Mouse (Mus musculus) intestine, embryonic 14.5 days (tissue): Measurements from ENCODE around the gene Dhrs13. TPM values are rescaled to one million over a fixed set of nuclear protein-coding genes. Genes with fewer than 3 reads are reported as not detected.
"Not testable (repeated sequence)": the region's sequence is repeated elsewhere in the genome, so short reads cannot be mapped to it uniquely, and the experiment has no call there.

Source experiments
- ATAC-seq: fragments of 200-750 bp; cut with Nextera tagmentation; replicated peaks from 2 replicates; pipeline ENCODE4 v1.8.0; 2017; ENCODE audit warnings: low read depth, moderate number of reproducible peaks, moderate TSS enrichment, moderate library complexity; ENCODE audit not compliant: low FRiP score, low TSS enrichment
- DNase-seq: peaks from one replicate; pipeline ENCODE4 v3.0.0-alpha.2; 2018; ENCODE audit warnings: low spot score
- H3K27ac ChIP-seq: fragments of 300-500 bp; sonication (generic); 2 replicates; pipeline ENCODE4 v1.5.1; 2014; ENCODE audit warnings: low read depth, mild to moderate bottlenecking, control low read depth
- H3K27me3 ChIP-seq: fragments of 300-500 bp; sonication (generic); replicated peaks from 2 replicates; pipeline ENCODE4 v1.6.1; 2014; ENCODE audit warnings: low read length, control low read depth; ENCODE audit not compliant: control insufficient read depth, insufficient read depth
- H3K36me3 ChIP-seq: fragments of 300-500 bp; sonication (generic); 2 replicates; pipeline ENCODE4 v1.6.1; 2014; ENCODE audit warnings: low read length, control low read depth; ENCODE audit not compliant: control insufficient read depth, insufficient read depth
- H3K4me1 ChIP-seq: fragments of 300-500 bp; sonication (generic); replicated peaks from 2 replicates; pipeline ENCODE4 v1.6.1; 2014; ENCODE audit warnings: low read length, control low read depth, mixed read lengths; ENCODE audit not compliant: control insufficient read depth, insufficient read depth
- H3K4me2 ChIP-seq: fragments of 300-500 bp; sonication (generic); 2 replicates; pipeline ENCODE4 v1.6.1; 2014; ENCODE audit warnings: low read length
- H3K4me3 ChIP-seq: fragments of 300-500 bp; sonication (generic); 2 replicates; pipeline ENCODE4 v1.5.1; 2014; ENCODE audit warnings: low read depth, low read length, control low read depth, mixed read lengths
- H3K9ac ChIP-seq: fragments of 300-500 bp; sonication (generic); 2 replicates; pipeline ENCODE4 v1.6.1; 2014; ENCODE audit warnings: mild to moderate bottlenecking, low read length
- H3K9me3 ChIP-seq: fragments of 300-500 bp; sonication (generic); 2 replicates; pipeline ENCODE4 v1.6.1; 2016; ENCODE audit warnings: low read length, control low read depth; ENCODE audit not compliant: control insufficient read depth
- WGBS: fragments of 180-500 bp; shearing (Covaris S2); extraction: QIAGEN DNeasy Blood & Tissue Kit; methylation state at CpG from one replicate; pipeline ENCODE4 v1.1.7; 2014; 5-methylcytosine and 5-hydroxymethylcytosine counted together
- polyA plus RNA-seq: library from polyadenylated mRNA; unstranded; fragments of >200 nt; fragmentation: Nextera tagmentation; extraction: Ambion mirVana; gene quantifications from 2 replicates; pipeline ENCODE4 v1.2.1, GENCODE M21; 2014

Dhrs13 gene
- polyA plus RNA-seq, 1 experiment from 2014 or later = 24.6 TPM

DNA sequence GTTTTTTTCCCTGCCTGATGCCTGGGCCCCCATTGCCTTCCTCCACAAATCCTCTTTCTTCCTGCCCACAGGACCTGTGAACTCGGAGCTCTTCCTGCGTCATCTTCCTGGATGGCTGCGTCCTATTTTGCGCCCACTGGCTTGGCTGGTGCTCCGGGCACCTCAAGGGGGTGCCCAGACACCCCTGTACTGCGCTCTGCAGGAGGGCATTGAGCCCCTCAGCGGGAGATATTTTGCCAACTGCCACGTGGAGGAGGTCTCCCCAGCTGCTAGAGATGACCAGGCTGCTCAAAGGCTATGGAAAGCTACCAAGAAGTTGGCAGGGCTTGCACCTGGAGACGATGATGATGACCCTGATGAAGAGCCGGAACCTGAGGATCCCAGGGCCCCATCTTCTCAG lies 4.7 kb downstream of the Dhrs13 start:
- Histone ChIP-seq H3K36me3 (peaks cover 5% of the 10 kb centered on the region; the same call in 1 of the 2 replicates), H3K4me3 (no peak overlapping the region), H3K27ac (no peak overlapping the region), H3K9ac (no peak overlapping the region), H3K9me3 (no peaks in the 10 kb centered on the region), H3K4me2 (no peak overlapping the region), H3K4me1 (peaks cover 13% of the 10 kb centered on the region), H3K27me3 (no peaks in the 10 kb centered on the region)
- ATAC-seq (no peak), DNase-seq (no peak)
- 82% methylated on average over 10 of the region's 10 CpGs for WGBS

DNA sequence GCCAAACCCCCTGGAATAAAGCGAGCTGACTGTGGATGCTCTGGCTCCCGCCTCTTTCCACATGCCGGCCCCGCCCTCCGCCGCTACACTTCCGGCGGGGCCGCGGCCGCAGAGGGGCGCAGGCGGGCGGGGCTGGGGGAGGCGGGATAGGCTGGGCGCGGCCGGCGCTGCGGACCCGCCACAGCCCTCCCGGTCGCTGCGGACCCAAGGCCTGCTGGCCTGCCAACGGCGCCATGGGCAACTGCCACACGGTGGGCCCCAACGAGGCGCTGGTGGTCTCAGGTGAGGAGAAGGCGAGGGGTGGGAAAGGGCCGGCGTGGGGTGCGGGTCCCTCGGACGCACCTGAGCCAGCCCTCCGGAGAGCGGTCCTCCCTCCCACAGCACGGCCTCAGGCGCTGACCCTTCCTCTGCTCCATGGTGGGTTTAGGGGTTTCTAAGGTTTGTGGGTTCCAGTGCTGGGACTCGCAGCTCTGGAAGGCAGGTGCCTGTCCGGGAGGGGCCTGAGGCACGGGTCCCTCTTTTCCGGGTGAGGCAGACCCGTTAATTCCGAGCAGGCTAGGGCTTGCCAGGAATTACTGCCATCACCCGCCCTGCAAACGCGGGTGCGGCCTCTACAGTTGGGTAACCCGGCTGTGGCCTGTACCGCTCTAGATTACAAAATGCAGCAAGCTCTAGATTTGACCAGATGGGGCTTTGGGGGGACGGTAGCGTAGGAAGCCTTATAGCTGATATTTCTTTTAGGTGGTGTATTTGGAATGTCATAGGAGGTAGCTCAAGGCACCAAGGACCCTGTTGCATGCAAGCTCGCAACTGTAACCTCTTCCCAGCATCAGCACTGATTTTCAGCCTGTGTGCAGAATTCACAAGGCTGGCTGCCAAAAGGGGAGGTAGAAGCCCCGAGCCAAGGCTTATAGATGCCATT lies 6.0 kb downstream of the Dhrs13 start, which contains the start of gene Flot2:
Flot2 (plus strand) TSS at position 101 of the 922 bp plus-strand sequence.
- WGBS = 2% methylated on average over 51 of the region's 55 CpGs
- Histone ChIP-seq H3K9ac (peak within 1 kb of the TSS; percentile 81), H3K4me3 (peak within 1 kb of the TSS; percentile 87), H3K9me3 (no peaks in the 10 kb centered on the region), H3K4me1 (peaks cover 7% of the 10 kb centered on the region), H3K4me2 (peak within 1 kb of the TSS; percentile 89), H3K36me3 (peaks cover 5% of the 10 kb centered on the region; the same call in 1 of the 2 replicates), H3K27me3 (no peaks in the 10 kb centered on the region), H3K27ac (peak within 1 kb of the TSS; percentile 38; the same call in 1 of the 2 replicates)
- DNase-seq (peak; percentile 73), ATAC-seq (peak; percentile 87)

DNA sequence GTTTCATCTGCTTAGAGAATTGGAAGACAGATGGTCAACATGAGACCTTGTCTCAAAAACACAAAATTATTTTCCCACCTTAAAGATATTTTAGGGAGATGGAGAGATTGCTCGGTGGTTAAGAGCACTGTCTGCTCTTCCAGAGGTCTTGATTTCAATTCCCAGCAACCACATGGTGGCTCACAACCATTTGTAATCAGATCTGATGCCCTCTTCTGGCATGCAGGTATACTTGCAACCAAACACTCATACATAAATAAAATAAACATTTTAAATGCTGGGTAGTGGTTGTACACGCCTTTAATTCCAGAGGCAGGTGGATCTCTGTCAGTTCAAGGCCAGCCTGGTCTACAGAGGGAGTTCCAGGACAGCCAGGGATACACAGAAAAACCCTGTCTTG lies 8.8 kb downstream of the Dhrs13 start:
- no peak for DNase-seq
- 77% methylated on average over 2 of the region's 2 CpGs for WGBS
- Histone ChIP-seq H3K36me3 (no peaks in the 10 kb centered on the region), H3K27me3 (no peaks in the 10 kb centered on the region), H3K27ac (no peak overlapping the region), H3K4me2 (no peak overlapping the region), H3K9ac (no peak overlapping the region), H3K4me3 (no peak overlapping the region), H3K9me3 (no peaks in the 10 kb centered on the region), H3K4me1 (peaks cover 5% of the 10 kb centered on the region; the same call in 1 of the 2 replicates)
- ATAC-seq = no peak

DNA sequence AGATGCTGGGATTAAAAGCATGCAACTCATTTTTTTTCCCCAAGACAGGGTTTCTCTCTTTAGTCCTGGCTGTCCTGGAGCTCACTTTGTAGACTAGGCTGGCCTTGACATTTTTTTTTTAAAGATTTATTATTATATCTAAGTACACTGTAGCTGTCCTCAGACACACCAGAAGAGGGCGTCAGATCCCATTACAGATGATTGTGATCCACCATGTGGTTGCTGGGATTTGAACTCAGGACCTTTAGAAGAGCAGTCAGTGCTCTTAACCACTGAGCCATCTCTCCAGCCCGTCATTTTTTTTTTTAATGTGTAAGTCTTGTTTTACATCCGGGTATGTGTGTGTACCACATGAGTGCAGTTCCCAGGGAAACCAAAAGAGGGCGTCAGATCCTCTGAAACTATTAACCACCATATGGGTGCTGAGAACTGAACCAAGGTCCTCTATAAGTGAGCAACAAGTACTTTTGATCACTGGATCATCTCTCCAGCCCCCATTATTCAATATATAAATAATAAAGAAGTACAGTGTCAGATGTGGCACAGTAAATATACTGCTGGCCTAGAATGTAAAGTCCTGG lies 10.3 kb downstream of the Dhrs13 start:
- not testable (repeated sequence) for H3K27ac ChIP-seq, ATAC-seq, DNase-seq, H3K4me1 ChIP-seq, H3K9me3 ChIP-seq, H3K9ac ChIP-seq, H3K4me3 ChIP-seq, H3K27me3 ChIP-seq, H3K4me2 ChIP-seq, H3K36me3 ChIP-seq
- 90% methylated on average over 4 of the region's 4 CpGs for WGBS

DNA sequence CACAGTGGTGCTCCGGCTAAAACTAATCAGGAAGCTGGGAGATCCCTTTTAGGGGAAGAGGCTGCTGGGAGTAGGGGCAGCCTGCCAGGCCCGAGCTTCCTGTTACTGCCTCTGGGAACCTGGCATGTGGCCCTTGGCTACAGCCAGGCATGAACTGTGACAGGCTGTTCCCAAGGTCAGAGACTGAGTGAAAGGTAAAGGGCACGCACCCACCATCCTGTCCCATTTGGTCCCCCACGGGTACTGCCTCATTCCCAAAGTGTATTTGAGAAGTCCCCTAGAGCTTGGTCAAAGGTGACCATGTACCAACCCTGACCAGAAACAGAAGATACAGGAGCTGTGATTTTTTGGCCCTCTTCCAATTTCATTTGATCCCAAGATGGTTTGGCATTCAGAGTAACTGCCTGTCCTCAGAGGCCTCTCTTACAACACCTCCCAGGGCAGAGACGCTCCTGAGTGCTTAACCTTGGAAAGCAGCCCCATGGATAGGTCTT lies 12.7 kb downstream of the Dhrs13 start:
- WGBS = 82% methylated on average over 5 of the region's 5 CpGs
- ATAC-seq (no peak), DNase-seq (no peak)

DNA sequence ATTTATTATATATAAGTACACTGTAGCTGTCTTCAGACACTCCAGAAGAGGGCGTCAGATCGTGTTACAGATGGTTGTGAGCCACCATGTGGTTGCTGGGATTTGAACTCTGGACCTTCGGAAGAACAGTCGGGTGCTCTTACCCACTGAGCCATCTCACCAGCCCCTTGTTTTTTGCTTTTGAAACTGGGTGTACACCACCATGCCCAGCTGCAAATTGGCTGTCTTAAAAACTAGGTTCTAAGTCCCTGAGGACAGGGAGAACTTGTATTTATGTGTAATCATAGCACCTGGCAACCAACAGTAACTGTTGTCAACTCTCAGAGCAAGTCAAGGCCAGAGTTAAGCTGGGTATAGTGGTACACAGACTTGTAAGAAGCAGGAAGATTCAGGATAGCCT lies 16.6 kb downstream of the Dhrs13 start:
- H3K36me3 ChIP-seq = peaks cover 17% of the 10 kb centered on the region
- not testable (repeated sequence) for H3K4me3 ChIP-seq, H3K4me1 ChIP-seq, DNase-seq, H3K27me3 ChIP-seq, H3K27ac ChIP-seq, H3K4me2 ChIP-seq, H3K9me3 ChIP-seq, ATAC-seq, H3K9ac ChIP-seq
- WGBS = 94% methylated on average over 2 of the region's 4 CpGs

More for the DNA sequence above, 12.7 kb downstream of the Dhrs13 start:
- no peak overlapping the region for H3K9ac ChIP-seq
- H3K27me3 ChIP-seq = no peaks in the 10 kb centered on the region
- H3K4me3 ChIP-seq = no peak overlapping the region
- H3K4me2 ChIP-seq = no peak overlapping the region
- no peaks in the 10 kb centered on the region for H3K4me1 ChIP-seq
- no peaks in the 10 kb centered on the region for H3K36me3 ChIP-seq
- no peaks in the 10 kb centered on the region for H3K9me3 ChIP-seq
- no peak overlapping the region for H3K27ac ChIP-seq

DNA sequence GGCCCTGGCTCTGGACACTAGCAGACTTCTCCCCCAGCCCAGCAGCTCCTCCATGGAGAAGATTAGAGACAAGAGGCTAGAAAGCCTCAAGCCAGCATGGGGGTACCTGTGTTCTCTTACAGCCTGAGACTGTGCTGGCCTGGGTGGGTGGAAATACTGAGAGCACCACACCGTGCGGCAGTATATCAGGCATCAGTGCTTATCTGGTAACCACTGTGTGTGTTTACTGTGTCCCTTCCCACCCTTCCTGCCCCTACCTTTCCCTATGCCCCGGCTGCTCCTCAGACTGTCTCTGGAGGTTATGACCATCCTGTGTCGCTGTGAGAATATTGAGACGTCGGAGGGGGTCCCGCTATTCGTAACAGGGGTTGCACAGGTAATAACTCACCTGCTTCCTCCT lies 21.0 kb downstream of the Dhrs13 start:
- Histone ChIP-seq H3K36me3 (peaks cover 36% of the 10 kb centered on the region), H3K27ac (no peak overlapping the region), H3K4me1 (no peaks in the 10 kb centered on the region), H3K27me3 (no peaks in the 10 kb centered on the region), H3K4me2 (no peak overlapping the region), H3K9me3 (no peaks in the 10 kb centered on the region), H3K4me3 (no peak overlapping the region), H3K9ac (no peak overlapping the region)
- no peak for DNase-seq
- no peak for ATAC-seq
- WGBS = 88% methylated on average over 8 of the region's 8 CpGs

DNA sequence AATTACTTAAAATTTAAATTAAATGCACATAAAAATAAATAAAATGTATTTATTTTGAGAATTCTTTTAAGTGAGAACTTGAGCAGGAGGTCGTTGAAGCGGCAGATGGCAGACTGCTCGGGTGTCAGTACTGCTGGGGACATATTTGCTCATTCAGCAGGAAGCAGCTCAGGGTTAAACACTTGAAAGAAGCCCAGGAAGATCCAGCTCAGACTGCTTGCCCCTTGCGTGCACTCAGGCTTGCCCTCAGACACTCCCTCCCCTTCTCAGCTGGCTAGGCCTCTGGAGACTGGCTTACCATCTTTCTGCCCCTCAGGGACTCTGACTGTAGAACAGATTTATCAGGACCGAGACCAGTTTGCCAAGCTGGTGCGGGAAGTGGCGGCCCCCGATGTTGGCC lies 24.9 kb downstream of the Dhrs13 start:
- Histone ChIP-seq H3K4me2 (no peak overlapping the region), H3K9me3 (no peaks in the 10 kb centered on the region), H3K4me3 (no peak overlapping the region), H3K36me3 (peaks cover 42% of the 10 kb centered on the region), H3K27me3 (no peaks in the 10 kb centered on the region), H3K27ac (no peak overlapping the region), H3K9ac (no peak overlapping the region), H3K4me1 (no peaks in the 10 kb centered on the region)
- no peak for ATAC-seq
- DNase-seq = no peak
- WGBS = 85% methylated on average over 8 of the region's 8 CpGs
